Mouse (Mus musculus) cerebellum, adult 2 months (tissue): ENCODE measurements around the gene Prim2.

ENCODE experiments used
- CTCF ChIP-seq: fragments of 200-500 bp; IDR thresholded peaks from 2 replicates; pipeline ENCODE4 v1.5.1; 2011; ENCODE audit warnings: low read depth, mild to moderate bottlenecking, control low read depth, low read length, moderate library complexity, borderline replicate concordance; ENCODE audit not compliant: insufficient read depth
- POLR2A ChIP-seq: fragments of 200-500 bp; IDR thresholded peaks from 2 replicates; pipeline ENCODE4 v1.6.1; 2011; ENCODE audit warnings: low read length, control low read depth, borderline replicate concordance; ENCODE audit not compliant: insufficient read depth

DNA sequence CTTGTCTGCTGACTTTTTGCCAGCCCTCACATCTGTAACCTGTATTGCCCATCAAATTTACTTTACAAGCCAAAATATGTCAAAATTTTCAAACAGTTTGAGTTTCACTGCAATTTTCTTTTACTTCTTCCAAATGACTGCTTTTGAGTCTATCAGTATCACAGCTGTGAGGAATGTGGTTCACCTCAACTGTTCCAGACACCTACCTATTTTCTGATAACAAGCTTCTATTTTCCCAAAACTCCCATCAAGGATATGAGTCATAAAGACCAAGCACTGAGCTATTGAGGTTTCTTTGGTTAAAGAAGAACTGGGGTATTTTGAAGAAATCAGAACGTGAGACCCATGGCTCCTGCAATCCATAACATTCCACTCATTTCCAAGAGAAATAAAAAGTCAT is 57.5 kb downstream of the Prim2 start:
- TF ChIP-seq CTCF (no peak), POLR2A (no peak)
